Mouse (Mus musculus) stomach, postnatal 0 days (tissue): ENCODE data around the gene Plekha6. TPM values are rescaled to one million over a fixed set of nuclear protein-coding genes. Genes with fewer than 3 reads are reported as not detected.

ENCODE experiments used
- ATAC-seq: fragments of 200-750 bp; cut with Nextera tagmentation; 2 replicates; pipeline ENCODE4 v1.8.0; 2017; ENCODE audit not compliant: low FRiP score, low TSS enrichment
- DNase-seq: peaks from one replicate; pipeline ENCODE4 v3.0.0-alpha.2; 2016; ENCODE audit warnings: low spot score
- H3K27ac ChIP-seq: fragments of 300-500 bp; sonication (generic); replicated peaks from 2 replicates; pipeline ENCODE4 v1.5.1; 2014; ENCODE audit warnings: mild to moderate bottlenecking, control low read depth
- H3K27me3 ChIP-seq: fragments of 300-500 bp; sonication (generic); 2 replicates; pipeline ENCODE4 v1.6.1; 2014; ENCODE audit warnings: low read length; ENCODE audit not compliant: control insufficient read depth, insufficient read depth
- H3K36me3 ChIP-seq: fragments of 300-500 bp; sonication (generic); 2 replicates; pipeline ENCODE4 v1.6.1; 2014; ENCODE audit warnings: low read length, mixed read lengths; ENCODE audit not compliant: control insufficient read depth, insufficient read depth
- H3K4me1 ChIP-seq: fragments of 300-500 bp; sonication (generic); replicated peaks from 2 replicates; pipeline ENCODE4 v1.6.1; 2014; ENCODE audit warnings: antibody characterized with exemption; ENCODE audit not compliant: control insufficient read depth, insufficient read depth
- H3K4me2 ChIP-seq: fragments of 300-500 bp; sonication (generic); replicated peaks from 2 replicates; pipeline ENCODE4 v1.6.1; 2014; ENCODE audit warnings: low read depth, mild to moderate bottlenecking, control low read depth, moderate library complexity
- H3K4me3 ChIP-seq: fragments of 300-500 bp; sonication (generic); 2 replicates; pipeline ENCODE4 v1.5.1; 2014; ENCODE audit warnings: low read depth, low read length, control low read depth
- H3K9ac ChIP-seq: fragments of 300-500 bp; sonication (generic); 2 replicates; pipeline ENCODE4 v1.6.1; 2014; ENCODE audit warnings: mild to moderate bottlenecking, low read length, control low read depth, mixed read lengths
- H3K9me3 ChIP-seq: fragments of 300-500 bp; sonication (generic); 2 replicates; pipeline ENCODE4 v1.6.1; 2016; ENCODE audit warnings: low read length; ENCODE audit not compliant: control insufficient read depth
- CTCF ChIP-seq: IDR thresholded peaks from 2 replicates; pipeline ENCODE4 v1.5.1; 2016; ENCODE audit warnings: antibody characterized with exemption, low read depth, mild to moderate bottlenecking, moderate library complexity
- EP300 ChIP-seq: optimal IDR thresholded peaks from 2 replicates; pipeline ENCODE3; 2016; ENCODE audit warnings: antibody characterized with exemption
- WGBS: fragments of 180-500 bp; shearing (Covaris S2); extraction: QIAGEN DNeasy Blood & Tissue Kit; methylation state at CpG from one replicate; pipeline ENCODE4 v1.1.7; 2014; 5-methylcytosine and 5-hydroxymethylcytosine counted together
- polyA plus RNA-seq: library from polyadenylated mRNA; unstranded; fragments of >200 nt; fragmentation: Nextera tagmentation; extraction: Ambion mirVana; gene quantifications from 2 replicates; pipeline ENCODE4 v1.2.1, GENCODE M21; 2015

Gene Plekha6
- polyA plus RNA-seq, 1 experiment from 2014 or later: 11.1 TPM

GRCm38 (mm10) chr1:133215360-133215700 lies 51.3 kb downstream of the Plekha6 start:
- Histone ChIP-seq H3K27ac (no peak overlapping the region), H3K9me3 (no peaks in the 10 kb centered on the region), H3K4me3 (no peak overlapping the region), H3K27me3 (no peaks in the 10 kb centered on the region), H3K36me3 (no peaks in the 10 kb centered on the region), H3K4me1 (peaks cover 4% of the 10 kb centered on the region), H3K9ac (no peak overlapping the region), H3K4me2 (no peak overlapping the region)
- 83% methylated on average over 3 of the region's 3 CpGs for WGBS
- ATAC-seq (no peak), DNase-seq (no peak)
- TF ChIP-seq CTCF: no peak
- no peak for TF ChIP-seq EP300

- Histone ChIP-seq H3K4me3 (no peak overlapping the region), H3K27ac (no peak overlapping the region), H3K4me1 (peaks cover 2% of the 10 kb centered on the region), H3K9me3 (no peaks in the 10 kb centered on the region), H3K9ac (0 out of 2 replicates have a peak overlapping the region, but pooled peaks have one; percentile 4), H3K4me2 (no peak overlapping the region), H3K27me3 (no peaks in the 10 kb centered on the region), H3K36me3 (no peaks in the 10 kb centered on the region)
- no peak for DNase-seq
- WGBS: 82% methylated on average over 10 of the region's 10 CpGs
- ATAC-seq: no peak
- TF ChIP-seq EP300 (no peak), CTCF (no peak)
These were observed 51.7 kb downstream of the Plekha6 start for GRCm38 (mm10) chr1:133215753-133216152.

DNA sequence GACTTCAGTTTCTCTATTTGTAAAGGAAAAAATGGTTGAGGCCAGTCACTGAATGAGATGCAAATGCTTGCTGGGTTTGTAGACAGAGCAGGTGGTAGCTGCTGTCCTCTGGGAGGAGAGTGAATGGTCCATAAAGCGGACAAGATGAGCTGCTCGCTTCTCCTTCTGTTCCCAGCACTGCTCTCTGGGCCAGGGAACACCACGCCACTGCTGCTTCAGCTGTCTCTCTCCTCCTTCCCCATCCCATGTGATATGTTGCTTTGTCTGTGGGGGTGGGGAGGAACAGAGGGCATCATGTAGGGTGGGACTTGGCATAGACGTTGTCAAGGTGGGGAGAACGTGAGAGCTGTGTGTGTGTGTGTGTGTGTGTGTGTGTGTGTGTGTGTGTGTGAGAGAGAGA lies 53.0 kb downstream of the Plekha6 start:
- DNase-seq: no peak
- Histone ChIP-seq H3K4me2 (no peak overlapping the region), H3K27ac (no peak overlapping the region), H3K27me3 (no peaks in the 10 kb centered on the region), H3K9me3 (no peaks in the 10 kb centered on the region), H3K4me3 (no peak overlapping the region), H3K9ac (no peak overlapping the region), H3K36me3 (no peaks in the 10 kb centered on the region), H3K4me1 (no peaks in the 10 kb centered on the region; the same call in 1 of the 2 replicates)
- 59% methylated on average over 5 of the region's 5 CpGs for WGBS
- no peak for TF ChIP-seq CTCF
- no peak for TF ChIP-seq EP300
- ATAC-seq: no peak

GRCm38 (mm10) chr1:133219106-133219505 lies 55.1 kb downstream of the Plekha6 start:
- whole genome bisulfite sequencing: 82% methylated on average over 1 of the region's 1 CpGs
- Histone ChIP-seq H3K4me1 (no peaks in the 10 kb centered on the region; the same call in 1 of the 2 replicates), H3K4me3 (no peak overlapping the region), H3K27me3 (no peaks in the 10 kb centered on the region), H3K9ac (no peak overlapping the region), H3K27ac (no peak overlapping the region), H3K36me3 (no peaks in the 10 kb centered on the region), H3K9me3 (no peaks in the 10 kb centered on the region), H3K4me2 (no peak overlapping the region)
- TF ChIP-seq EP300 (no peak), CTCF (no peak)
- no peak for ATAC-seq
- DNase-seq: no peak

- ATAC-seq (no peak), DNase-seq (no peak)
- TF ChIP-seq EP300 (no peak), CTCF (no peak)
- Histone ChIP-seq H3K4me1 (peaks cover 4% of the 10 kb centered on the region), H3K4me3 (no peak overlapping the region), H3K27ac (no peak overlapping the region), H3K36me3 (no peaks in the 10 kb centered on the region), H3K9me3 (no peaks in the 10 kb centered on the region), H3K27me3 (no peaks in the 10 kb centered on the region), H3K9ac (no peak overlapping the region), H3K4me2 (no peak overlapping the region)
- 45% methylated on average over 3 of the region's 3 CpGs for WGBS
These were observed 57.4 kb downstream of the Plekha6 start for GRCm38 (mm10) chr1:133221459-133221858.

- 52% methylated on average over 6 of the region's 6 CpGs for WGBS
- Histone ChIP-seq H3K27ac (peak overlapping the region; percentile 13; the same call in 1 of the 2 replicates), H3K4me2 (no peak overlapping the region), H3K4me1 (peaks cover 7% of the 10 kb centered on the region), H3K9me3 (no peaks in the 10 kb centered on the region), H3K27me3 (no peaks in the 10 kb centered on the region), H3K9ac (no peak overlapping the region), H3K4me3 (no peak overlapping the region), H3K36me3 (no peaks in the 10 kb centered on the region)
- TF ChIP-seq EP300 (no peak), CTCF (no peak)
- no peak for ATAC-seq
- no peak for DNase-seq
These were observed 58.5 kb downstream of the Plekha6 start for GRCm38 (mm10) chr1:133222445-133222995.
